ENCODE assay signal across 14 mouse cellular contexts in genomic region chr1:167079476-167079875, GRCm38 (mm10).
DNase-seq lines count a peak whose midpoint lies in the region; ATAC-seq lines count a peak whose summit lies in the region.
"Had no signal": no experiment of that assay in that cellular context is flagged by ENCODE, and none has a peak within 500 bp of the region (broad histone marks: within the 10 kb centered on the region; RNA-seq: fewer than 3 reads in every experiment).

No protein-coding gene starts in this region.

- H3K4me2 ChIP-seq in hindbrain, embryonic 16.5 days (ENCODE audit: low read length) = no peak overlapping the region
- H3K4me2 ChIP-seq: embryonic facial prominence, embryonic 12.5 days had no signal

- no peaks in the 10 kb centered on the region for H3K27me3 ChIP-seq in hindbrain, embryonic 10.5 days (ENCODE audit: insufficient read depth, poor library complexity, severe bottlenecking)
- no peaks in the 10 kb centered on the region for H3K27me3 ChIP-seq in hindbrain, embryonic 16.5 days (replicated peaks; ENCODE audit: control insufficient read depth, insufficient read depth, low read length)
- H3K27me3 ChIP-seq: embryonic facial prominence, embryonic 12.5 days had no signal

- WGBS in hindbrain, embryonic 10.5 days = 40% methylated on average over 5 of the region's 5 CpGs
- WGBS in hindbrain, embryonic 16.5 days = 43% methylated on average over 5 of the region's 5 CpGs

- H3K4me3 ChIP-seq in hindbrain, embryonic 10.5 days = no peak overlapping the region
- H3K4me3 ChIP-seq in hindbrain, embryonic 16.5 days (ENCODE audit: low read length) = no peak overlapping the region
- H3K4me3 ChIP-seq: embryonic facial prominence, embryonic 12.5 days had no signal

- peaks cover 21% of the 10 kb centered on the region for H3K4me1 ChIP-seq in hindbrain, embryonic 10.5 days (replicated peaks)
- peaks cover 7% of the 10 kb centered on the region for H3K4me1 ChIP-seq in hindbrain, embryonic 16.5 days (ENCODE audit: control insufficient read depth, insufficient read depth, low read depth, low read length)
- H3K4me1 ChIP-seq: embryonic facial prominence, embryonic 12.5 days had no signal

- DNase-seq in hindbrain, embryonic 10.5 days (ENCODE audit: low spot score) = peak; percentile 30
- peak; percentile 18 for DNase-seq in ovary, postnatal 36 days (ENCODE audit: low spot score)
- DNase-seq in ovary, postnatal 10 days (ENCODE audit: low spot score) = no peak
- peak; percentile 39 for DNase-seq in embryo, embryonic 9.5 days (ENCODE audit: extremely low spot score)
- DNase-seq in retina, postnatal 1 day = peak; percentile 49
- DNase-seq in layer of hippocampus, adult 9-11 months = no peak
- DNase-seq: heart, adult 18-20 months; midbrain, embryonic 14.5 days; thymus, adult 18-20 months had no signal

- peaks cover 7% of the 10 kb centered on the region; the same call in 1 of the 2 replicates for H3K36me3 ChIP-seq in hindbrain, embryonic 10.5 days
- H3K36me3 ChIP-seq in hindbrain, embryonic 16.5 days (ENCODE audit: control insufficient read depth, insufficient read depth, low read length) = 0 out of 2 replicates have a peak, but pooled peaks cover 2% of the 10 kb centered on the region
- H3K36me3 ChIP-seq: embryonic facial prominence, embryonic 12.5 days had no signal

- H3K9me3 ChIP-seq in hindbrain, embryonic 10.5 days = no peaks in the 10 kb centered on the region
- no peaks in the 10 kb centered on the region for H3K9me3 ChIP-seq in hindbrain, embryonic 16.5 days (ENCODE audit: control insufficient read depth, low read length)
- H3K9me3 ChIP-seq: embryonic facial prominence, embryonic 12.5 days had no signal

- H3K27ac ChIP-seq in hindbrain, embryonic 10.5 days = no peak overlapping the region
- no peak overlapping the region for H3K27ac ChIP-seq in hindbrain, embryonic 16.5 days (ENCODE audit: low read depth, low read length)
- H3K27ac ChIP-seq: embryonic facial prominence, embryonic 12.5 days had no signal

- ATAC-seq in hindbrain, embryonic 16.5 days = no peak
- no peak for ATAC-seq in CD4-positive, CD25-positive, alpha-beta regulatory T cell, adult 4 months
- ATAC-seq: activated CD4-positive, CD25-positive, alpha-beta regulatory T cell, adult 4 months; forebrain, embryonic 14.5 days had no signal

- H3K9ac ChIP-seq in hindbrain, embryonic 16.5 days (ENCODE audit: low read depth, low read length) = no peak overlapping the region
- H3K9ac ChIP-seq: embryonic facial prominence, embryonic 12.5 days had no signal

Comparison
In these comparisons a context has a peak if more than half of its experiments do, and no peak if none do; other contexts are left out.
1. DNase-seq: peak in hindbrain, embryonic 10.5 days (single experiment), ovary, postnatal 36 days (single experiment), embryo, embryonic 9.5 days (single experiment) and retina, postnatal 1 day (single experiment); none in ovary, postnatal 10 days (single experiment) and layer of hippocampus, adult 9-11 months (single experiment).